Mouse (Mus musculus): Measurements from ENCODE around the gene Hmgn1.
"Not testable (repeated sequence)": the region's sequence is repeated elsewhere in the genome, so short reads cannot be mapped to it uniquely, and the experiment has no call there.

Hmgn1 gene

DNA sequence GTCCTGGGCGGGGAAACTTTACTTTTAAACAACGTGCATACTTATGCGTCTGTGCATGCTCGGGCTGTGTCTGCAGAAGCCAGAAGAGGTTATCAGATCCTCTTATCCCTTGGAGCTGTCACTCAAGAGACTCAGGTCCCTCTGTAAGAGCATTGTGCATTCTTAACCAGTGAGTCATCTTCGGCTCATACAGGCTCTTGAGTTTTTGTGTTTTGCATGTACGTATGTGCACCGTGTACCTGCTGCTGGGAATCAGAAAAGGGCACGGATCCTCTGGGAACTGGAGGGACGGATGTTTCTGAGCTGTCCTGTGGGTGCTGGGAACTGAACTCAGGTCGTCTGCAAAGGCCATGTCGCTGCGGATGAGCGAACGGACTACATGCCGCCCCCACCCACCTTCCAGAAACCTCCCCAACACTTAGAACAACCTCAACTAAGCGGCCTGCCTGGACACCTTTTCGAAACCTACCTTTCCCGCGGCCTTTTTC, 801 bp downstream of the Hmgn1 start:
- no peak for DNase-seq (ENCODE audit: low read depth)

DNA sequence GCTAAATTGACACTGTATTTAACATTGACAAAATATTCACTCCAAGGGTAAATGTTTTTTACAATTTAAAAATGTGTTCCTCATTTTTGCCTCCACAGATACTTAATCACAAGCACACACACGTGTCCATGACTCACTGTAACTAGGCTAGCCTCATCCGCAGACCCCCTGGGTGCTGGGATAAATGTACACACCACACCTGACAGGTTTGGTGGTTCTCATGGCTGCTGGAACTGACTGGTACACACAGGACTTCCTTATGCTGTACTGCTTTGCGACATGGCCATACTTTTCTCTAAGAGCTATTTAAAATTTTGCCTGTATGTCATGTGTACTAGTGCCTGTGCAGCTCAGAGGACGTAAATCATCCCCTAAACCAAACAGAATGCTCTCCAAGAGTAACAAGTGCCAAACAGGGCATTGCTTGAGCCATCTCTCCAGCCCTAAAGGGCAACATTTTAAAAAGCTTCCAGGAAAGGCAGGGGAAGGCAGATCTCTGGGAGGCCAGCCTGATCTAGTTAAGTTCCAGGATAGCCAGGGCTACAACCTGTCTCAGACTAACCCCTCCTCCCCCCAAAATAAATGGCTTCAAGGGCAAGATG, 7.4 kb downstream of the Hmgn1 start:
- DNase-seq (ENCODE audit: low read depth): no peak

DNA sequence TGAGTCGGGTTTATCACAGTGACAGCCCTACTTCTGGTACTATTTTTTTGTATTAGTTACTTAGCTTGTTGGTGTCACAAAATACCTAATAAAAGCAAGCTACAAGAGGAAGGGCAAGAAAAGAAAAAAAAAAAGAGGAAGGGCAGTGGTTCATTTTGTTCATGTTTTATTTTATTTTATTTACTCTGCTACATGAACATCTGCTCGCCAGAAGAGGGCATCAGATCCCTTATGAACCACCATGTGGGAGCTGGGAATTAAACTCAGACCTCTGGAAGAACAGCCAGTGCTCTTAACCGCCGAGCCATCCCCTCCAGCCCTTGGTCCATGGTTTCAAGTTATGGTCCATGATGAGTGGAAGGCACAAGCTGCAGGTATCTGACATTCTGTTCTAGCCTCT, 12.8 kb downstream of the Hmgn1 start:
- peak; percentile 60 for DNase-seq (ENCODE audit: low read depth)

GRCm38 (mm10) chr16:96112769-96113168, 14.8 kb downstream of the Hmgn1 start:
- no peak for DNase-seq (ENCODE audit: low read depth)

GRCm38 (mm10) chr16:96110655-96111345, 16.7 kb downstream of the Hmgn1 start:
- no peak for DNase-seq (ENCODE audit: low read depth)

- DNase-seq (ENCODE audit: low read depth): no peak
Observed at GRCm38 (mm10) chr16:96109673-96110072, 17.9 kb downstream of the Hmgn1 start.

DNA sequence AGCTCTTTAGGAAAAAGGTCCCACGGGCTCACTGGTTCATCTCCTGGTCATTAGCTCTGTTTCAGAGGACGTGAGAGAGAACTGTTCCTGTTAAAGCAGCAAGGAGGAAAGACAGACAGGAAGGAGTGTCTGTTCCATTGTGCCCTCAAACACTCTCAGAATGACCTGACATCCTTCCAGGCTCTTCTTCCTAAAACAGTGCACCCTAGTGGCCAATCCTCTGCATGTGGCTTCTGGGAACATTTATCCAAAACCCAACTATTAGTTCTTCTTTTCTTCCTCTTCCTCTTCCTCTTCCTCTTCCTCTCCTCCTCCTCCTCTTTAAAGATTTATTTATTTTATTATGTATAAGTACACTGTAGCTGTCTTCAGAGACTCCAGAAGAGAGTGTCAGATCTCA, 24.5 kb downstream of the Hmgn1 start:
- peak; percentile 53 for DNase-seq (ENCODE audit: low read depth)

GRCm38 (mm10) chr16:96097811-96098210, 29.7 kb downstream of the Hmgn1 start:
- DNase-seq (ENCODE audit: low read depth): not testable (repeated sequence)

DNA sequence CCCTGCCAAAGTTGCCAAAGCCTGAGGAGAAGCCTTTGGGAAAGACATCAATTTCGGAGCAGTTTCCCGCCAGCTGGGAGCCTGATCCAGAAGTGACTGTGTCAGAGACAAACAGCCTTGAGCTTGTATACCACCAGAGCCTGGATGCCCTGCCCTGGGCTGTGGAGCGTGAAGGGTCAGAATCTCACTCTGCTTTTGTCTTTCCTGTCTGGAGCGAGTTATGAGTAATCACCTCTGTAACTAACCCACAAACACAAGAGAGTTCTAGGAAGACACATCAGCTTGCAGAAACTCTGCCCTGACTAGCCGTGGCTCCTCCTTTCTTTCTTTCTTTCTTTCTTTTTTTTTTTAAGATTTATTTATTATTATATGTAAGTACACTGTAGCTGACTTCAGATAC, 31.6 kb downstream of the Hmgn1 start:
- DNase-seq (ENCODE audit: low read depth): no peak

DNA sequence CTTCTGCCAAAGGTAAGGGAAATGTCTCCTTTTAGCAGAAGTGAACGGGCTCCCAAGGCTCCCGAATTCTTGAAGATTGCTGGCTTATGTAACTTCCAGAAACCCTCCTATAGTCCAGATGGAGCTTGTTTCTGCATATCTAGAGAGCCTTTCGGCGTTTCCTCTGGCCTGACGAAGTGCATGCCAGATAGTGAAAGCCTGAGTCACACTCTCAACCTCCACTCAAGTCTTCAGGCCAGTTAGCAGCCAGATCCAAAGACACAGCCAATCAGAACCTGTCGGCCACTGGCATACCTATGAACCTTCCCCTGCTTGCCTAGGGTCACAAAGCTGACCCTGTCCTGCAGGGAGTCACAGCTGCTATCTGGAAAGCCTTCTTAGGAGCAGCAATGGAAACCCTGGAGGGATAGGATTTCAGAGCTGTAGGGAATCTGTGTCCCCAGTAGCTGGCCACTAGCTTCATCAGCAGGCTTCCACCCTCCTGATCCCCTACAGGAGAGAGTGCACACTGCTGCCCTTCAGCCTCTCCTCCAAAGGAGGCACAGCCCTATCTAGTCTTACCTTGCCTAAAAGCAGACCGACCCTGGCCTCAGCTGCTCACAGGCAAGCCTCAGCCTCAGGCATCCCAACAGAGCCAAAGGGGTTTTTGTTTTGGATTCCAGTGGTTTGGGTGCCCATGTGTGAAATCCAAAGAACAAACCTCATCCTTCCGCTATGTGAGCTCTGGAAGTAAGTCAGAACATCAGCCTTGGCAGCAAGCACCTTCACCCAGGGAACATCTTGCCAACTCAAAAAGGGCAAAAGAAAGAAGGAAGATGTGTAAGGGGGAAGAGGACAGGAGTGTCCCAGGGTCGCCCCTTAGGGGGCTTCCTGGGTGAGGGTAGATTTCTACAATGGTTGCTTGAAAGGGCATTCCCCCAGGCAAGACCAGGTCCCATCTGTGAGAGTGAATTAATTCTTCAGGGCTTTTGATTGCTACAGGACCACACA, 35.7 kb downstream of the Hmgn1 start:
- no peak for DNase-seq (ENCODE audit: low read depth)

DNA sequence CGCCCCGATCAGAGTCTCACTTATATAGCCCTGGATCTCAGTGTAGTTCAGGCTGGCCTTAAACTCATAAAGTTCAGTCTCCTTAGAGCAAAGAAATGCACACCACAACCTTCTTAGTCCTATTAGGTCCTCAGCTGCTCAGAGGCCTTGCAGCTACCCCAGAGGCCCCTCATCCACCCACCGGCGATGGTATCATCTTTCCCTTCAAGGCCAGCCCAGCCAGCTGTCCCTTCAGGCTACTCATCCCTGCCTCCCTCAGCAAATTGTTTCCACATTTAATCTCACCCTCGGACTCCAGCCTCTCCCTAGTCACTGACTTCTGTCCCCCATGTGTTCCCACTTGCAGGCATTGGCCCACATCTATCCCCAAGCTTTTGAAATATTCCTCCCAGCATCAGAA, 39.4 kb downstream of the Hmgn1 start:
- DNase-seq (ENCODE audit: low read depth): no peak

DNA sequence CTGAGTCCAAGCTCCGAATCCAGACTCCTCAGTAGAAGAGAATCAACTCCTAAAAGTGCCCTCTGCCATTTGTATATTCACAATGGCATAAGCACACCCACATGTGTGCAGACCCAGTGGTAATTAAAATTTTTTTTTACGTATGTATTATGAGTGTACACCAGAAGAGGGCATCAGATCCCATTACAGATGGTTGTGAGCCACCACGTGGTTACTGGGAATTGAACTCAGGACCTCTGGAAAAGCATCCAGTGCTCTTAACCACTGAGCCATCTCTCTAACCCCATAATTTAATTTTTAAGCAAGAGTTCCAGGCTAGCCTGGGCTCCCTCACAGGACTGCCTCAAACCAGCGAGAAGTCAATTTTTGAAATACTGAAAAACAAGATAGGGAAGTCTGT, 40.1 kb downstream of the Hmgn1 start:
- peak; percentile 24 for DNase-seq (ENCODE audit: low read depth)

DNA sequence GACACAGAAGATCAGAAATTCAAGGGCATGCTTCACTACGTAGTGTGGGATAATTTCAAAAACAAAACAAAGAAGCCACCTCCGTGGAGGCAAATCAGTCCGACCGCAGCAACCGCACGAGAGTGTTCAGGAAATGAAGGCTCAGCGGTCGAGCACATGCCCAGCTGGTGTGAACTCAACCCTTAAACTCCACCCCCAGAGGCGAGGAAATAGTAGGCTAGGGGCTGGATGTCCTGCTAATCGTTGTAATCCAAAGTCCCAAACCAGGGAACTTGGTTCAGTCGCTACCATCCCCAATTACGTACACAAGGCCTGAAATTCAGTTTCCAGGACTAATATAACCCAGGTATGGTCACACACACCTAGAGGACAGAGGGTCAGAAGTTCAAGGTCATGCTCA, 40.5 kb downstream of the Hmgn1 start:
- peak; percentile 83 for DNase-seq (ENCODE audit: low read depth)

GRCm38 (mm10) chr16:96085597-96085996, 41.9 kb downstream of the Hmgn1 start:
- DNase-seq (ENCODE audit: low read depth): no peak

- DNase-seq (ENCODE audit: low read depth): no peak
Observed at GRCm38 (mm10) chr16:96083179-96083646, 44.3 kb downstream of the Hmgn1 start.

- DNase-seq (ENCODE audit: low read depth): peak; percentile 66
Observed at GRCm38 (mm10) chr16:96082301-96083178, 45.0 kb downstream of the Hmgn1 start, which contains the start of gene Brwd1. TSS of gene Brwd1 (minus strand) at chr16:96082526.

GRCm38 (mm10) chr16:96081742-96082241, 45.7 kb downstream of the Hmgn1 start:
- DNase-seq (ENCODE audit: low read depth): no peak

- peak; percentile 82 for DNase-seq (ENCODE audit: low read depth)
Observed at GRCm38 (mm10) chr16:96081331-96081730, 46.2 kb downstream of the Hmgn1 start.

GRCm38 (mm10) chr16:96080524-96080923, 47.0 kb downstream of the Hmgn1 start:
- DNase-seq (ENCODE audit: low read depth): no peak

Measured in 416B (cell line).